Mouse (Mus musculus) hindbrain, postnatal 0 days (tissue): ENCODE data around the gene Atp6v0a1. TPM values are rescaled to one million over a fixed set of nuclear protein-coding genes. Genes with fewer than 3 reads are reported as not detected.
"Not testable (repeated sequence)": the region's sequence is repeated elsewhere in the genome, so short reads cannot be mapped to it uniquely, and the experiment has no call there.

Experiments used
- ATAC-seq: fragments of 200-750 bp; cut with Nextera tagmentation; 2 replicates; pipeline ENCODE4 v1.8.0; 2017; ENCODE audit warnings: mild to moderate bottlenecking, moderate TSS enrichment, moderate library complexity
- DNase-seq: peaks from one replicate; pipeline ENCODE4 v3.0.0-alpha.2; 2015; ENCODE audit warnings: low spot score
- H3K27ac ChIP-seq: fragments of 300-500 bp; sonication (generic); 2 replicates; pipeline ENCODE4 v1.5.1; 2014; ENCODE audit warnings: mild to moderate bottlenecking
- H3K27me3 ChIP-seq: fragments of 300-500 bp; sonication (generic); 2 replicates; pipeline ENCODE4 v1.6.1; 2014; ENCODE audit warnings: low read length, mixed read lengths; ENCODE audit not compliant: insufficient read depth
- H3K36me3 ChIP-seq: fragments of 300-500 bp; sonication (generic); 2 replicates; pipeline ENCODE4 v1.6.1; 2014; ENCODE audit warnings: low read length, mixed read lengths; ENCODE audit not compliant: insufficient read depth
- H3K4me1 ChIP-seq: fragments of 300-500 bp; sonication (generic); 2 replicates; pipeline ENCODE4 v1.6.1; 2014; ENCODE audit warnings: antibody characterized with exemption, low read length, mixed read lengths; ENCODE audit not compliant: insufficient read depth
- H3K4me2 ChIP-seq: fragments of 300-500 bp; sonication (generic); 2 replicates; pipeline ENCODE4 v1.6.1; 2014; ENCODE audit warnings: low read depth, mild to moderate bottlenecking, low read length, moderate library complexity, mixed read lengths
- H3K4me3 ChIP-seq: fragments of 300-500 bp; sonication (generic); 2 replicates; pipeline ENCODE4 v1.5.1; 2014; ENCODE audit warnings: low read length
- H3K9ac ChIP-seq: fragments of 300-500 bp; sonication (generic); replicated peaks from 2 replicates; pipeline ENCODE4 v1.6.1; 2014; ENCODE audit warnings: mild to moderate bottlenecking, low read length, moderate library complexity, mixed read lengths
- H3K9me3 ChIP-seq: fragments of 300-500 bp; sonication (generic); 2 replicates; pipeline ENCODE4 v1.6.1; 2016; ENCODE audit warnings: low read length, mixed read lengths
- CTCF ChIP-seq: IDR thresholded peaks from 2 replicates; pipeline ENCODE4 v1.5.1; 2016; ENCODE audit warnings: antibody characterized with exemption, control low read depth, low read depth
- WGBS: fragments of 180-500 bp; shearing (Covaris S2); extraction: QIAGEN DNeasy Blood & Tissue Kit; methylation state at CpG from one replicate; pipeline ENCODE4 v1.1.7; 2014; 5-methylcytosine and 5-hydroxymethylcytosine counted together
- polyA plus RNA-seq: library from polyadenylated mRNA; unstranded; fragments of >200 nt; fragmentation: Nextera tagmentation; extraction: Ambion mirVana; gene quantifications from 2 replicates; pipeline ENCODE4 v1.2.1, GENCODE M21; 2015
- total RNA-seq: library from RNA; depleted of rRNA; stranded (reverse); fragments of >200 nt; gene quantifications from 2 replicates; pipeline ENCODE4 v1.2.3, GENCODE M21; 2014

Gene Atp6v0a1
- total and polyA plus RNA-seq, 2 experiments from 2014 or later, result 181 to 213 TPM

DNA sequence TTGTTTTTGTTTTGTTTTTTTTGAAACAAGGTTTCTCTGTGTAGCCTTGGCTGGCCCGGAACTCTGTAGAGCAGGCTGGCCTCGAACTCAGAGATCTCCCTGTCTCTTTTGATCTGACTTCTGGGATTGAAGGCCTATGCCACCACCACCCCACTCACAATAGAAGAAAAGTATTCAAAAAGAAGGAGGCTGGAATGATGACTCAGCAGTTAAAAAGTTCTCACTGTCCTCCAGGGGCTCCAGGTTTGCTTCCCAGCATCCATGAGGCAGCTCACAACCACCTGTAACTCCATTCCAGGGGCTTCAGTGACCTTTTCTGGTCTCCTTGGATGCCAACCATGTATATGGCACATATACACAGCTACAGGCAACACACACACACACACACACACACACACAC, 10.4 kb upstream of the Atp6v0a1 start:
- Histone ChIP-seq H3K9me3 (no peaks in the 10 kb centered on the region), H3K4me1 (no peaks in the 10 kb centered on the region), H3K9ac (no peak overlapping the region), H3K4me3 (no peak overlapping the region), H3K36me3 (no peaks in the 10 kb centered on the region), H3K4me2 (no peak overlapping the region), H3K27me3 (no peaks in the 10 kb centered on the region), H3K27ac (no peak overlapping the region)
- no peak for TF ChIP-seq CTCF
- 84% methylated on average over 2 of the region's 2 CpGs for WGBS
- ATAC-seq (no peak), DNase-seq (no peak)

DNA sequence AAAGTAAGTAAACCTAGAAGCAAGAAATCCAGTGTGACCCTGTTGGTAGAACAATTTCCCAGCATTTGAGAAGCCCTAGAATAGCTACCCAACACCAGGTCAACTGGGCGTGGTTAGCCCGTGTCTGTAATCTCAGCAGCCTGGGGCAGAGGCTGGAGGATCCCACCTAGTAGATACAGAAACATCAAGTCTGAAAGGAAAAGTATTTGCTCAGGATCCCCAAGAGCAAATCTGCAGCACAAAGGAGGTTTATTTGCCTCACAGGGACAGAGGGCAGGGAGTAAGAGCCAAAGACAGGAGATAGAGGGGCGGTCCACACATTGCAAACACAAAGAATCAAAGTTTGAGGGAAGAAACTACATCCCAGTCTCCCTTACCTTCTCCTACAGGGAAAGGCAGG, 10.0 kb upstream of the Atp6v0a1 start:
- H3K4me3 ChIP-seq, result no peak overlapping the region
- H3K4me2 ChIP-seq, result no peak overlapping the region
- 61% methylated on average over 3 of the region's 3 CpGs for WGBS
- H3K36me3 ChIP-seq, result no peaks in the 10 kb centered on the region
- H3K9me3 ChIP-seq, result no peaks in the 10 kb centered on the region
- H3K9ac ChIP-seq, result no peak overlapping the region
- H3K4me1 ChIP-seq, result no peaks in the 10 kb centered on the region
- H3K27ac ChIP-seq, result no peak overlapping the region
- TF ChIP-seq CTCF, result no peak
- DNase-seq, result no peak
- no peaks in the 10 kb centered on the region for H3K27me3 ChIP-seq
- ATAC-seq, result no peak

GRCm38 (mm10) chr11:101001875-101002552, 7.2 kb upstream of the Atp6v0a1 start:
- not testable (repeated sequence) for H3K4me3 ChIP-seq, DNase-seq, H3K4me2 ChIP-seq, H3K27ac ChIP-seq, H3K27me3 ChIP-seq, ATAC-seq, H3K9ac ChIP-seq, H3K9me3 ChIP-seq, H3K36me3 ChIP-seq, H3K4me1 ChIP-seq
- 79% methylated on average over 5 of the region's 6 CpGs for WGBS

GRCm38 (mm10) chr11:101003025-101003685, 6.1 kb upstream of the Atp6v0a1 start:
- H3K9ac ChIP-seq, result no peak overlapping the region
- no peak for ATAC-seq
- H3K9me3 ChIP-seq, result no peaks in the 10 kb centered on the region
- no peaks in the 10 kb centered on the region for H3K36me3 ChIP-seq
- no peak for TF ChIP-seq CTCF
- H3K4me3 ChIP-seq, result no peak overlapping the region
- DNase-seq, result no peak
- H3K4me2 ChIP-seq, result no peak overlapping the region
- WGBS, result 36% methylated on average over 3 of the region's 3 CpGs
- H3K27me3 ChIP-seq, result no peaks in the 10 kb centered on the region
- H3K27ac ChIP-seq, result no peak overlapping the region
- H3K4me1 ChIP-seq, result no peaks in the 10 kb centered on the region

- DNase-seq (peak; percentile 48), ATAC-seq (no peak)
- Histone ChIP-seq H3K4me2 (peak overlapping the region; percentile 63), H3K4me1 (peaks cover 20% of the 10 kb centered on the region), H3K9me3 (no peaks in the 10 kb centered on the region), H3K4me3 (peak overlapping the region; percentile 61), H3K36me3 (peaks cover 8% of the 10 kb centered on the region; the same call in 1 of the 2 replicates), H3K27me3 (no peaks in the 10 kb centered on the region), H3K9ac (peak overlapping the region; percentile 85), H3K27ac (peak overlapping the region; percentile 91)
- WGBS, result 45% methylated on average over 14 of the region's 14 CpGs
- no peak for TF ChIP-seq CTCF
Observed at GRCm38 (mm10) chr11:101008206-101009045, 826 bp upstream of the Atp6v0a1 start.

DNA sequence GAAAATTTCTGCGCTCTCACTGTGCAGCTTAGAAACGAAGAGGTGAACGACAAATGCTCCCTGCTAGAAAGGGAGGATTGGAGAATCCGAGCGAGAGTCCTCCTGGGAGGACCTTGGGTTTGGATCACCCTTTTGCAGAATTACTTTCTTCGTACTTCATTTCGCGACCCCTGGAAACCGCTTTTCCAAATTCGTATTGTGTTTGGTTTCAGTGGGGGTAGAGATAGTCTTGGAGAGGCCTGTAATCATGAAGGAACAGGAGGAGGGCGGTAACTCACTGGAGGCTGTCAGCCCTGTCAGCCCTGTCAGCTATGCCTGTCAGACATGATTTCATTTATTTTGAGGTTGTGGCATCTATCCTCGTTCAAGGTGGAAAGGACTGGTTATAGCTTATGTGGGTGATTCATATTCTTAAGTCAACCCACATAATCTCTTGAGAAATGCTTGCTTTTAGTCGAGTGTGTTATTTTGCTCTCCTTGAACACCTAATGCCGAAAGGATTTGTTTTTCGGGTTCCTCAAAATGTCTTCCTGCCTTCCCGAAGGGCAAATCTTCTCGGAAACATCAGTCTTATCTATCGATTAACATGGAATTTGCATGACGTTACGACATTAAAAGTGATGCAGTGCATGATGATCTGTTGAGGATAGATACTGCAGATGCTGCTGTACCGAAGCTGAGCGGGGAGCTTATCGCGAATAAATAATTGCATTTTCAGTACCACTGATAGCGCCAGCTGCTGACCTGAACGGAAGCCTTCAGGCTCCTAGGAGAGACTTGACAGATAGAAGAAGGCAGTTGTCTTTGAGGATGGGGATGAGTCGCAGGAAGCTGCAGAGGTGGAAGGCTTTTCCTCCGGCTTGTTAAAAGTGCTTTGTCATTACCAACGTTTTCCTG, 884 bp downstream of the Atp6v0a1 start:
- TF ChIP-seq CTCF, result peak; percentile 38
- DNase-seq, result peak; percentile 59
- Histone ChIP-seq H3K27ac (peak overlapping the region; percentile 91), H3K9me3 (no peaks in the 10 kb centered on the region), H3K4me2 (peak overlapping the region; percentile 63), H3K27me3 (no peaks in the 10 kb centered on the region), H3K4me1 (peaks cover 20% of the 10 kb centered on the region), H3K36me3 (peaks cover 13% of the 10 kb centered on the region), H3K9ac (peak overlapping the region; percentile 85), H3K4me3 (peak overlapping the region; percentile 61)
- 6% methylated on average over 29 of the region's 29 CpGs for WGBS
- ATAC-seq, result no peak
